Mouse (Mus musculus): ENCODE results near the gene Lrmda. TPM values are rescaled to one million over a fixed set of nuclear protein-coding genes. Genes with fewer than 3 reads are reported as not detected.

Lrmda gene
- 0.21 and 0.32 TPM in 2 replicates for polyA plus RNA-seq (2015; fragmentation: Nextera tagmentation; extraction: Ambion mirVana)

- peak; percentile 25 for DNase-seq (ENCODE audit: low spot score)
These were observed at the start of gene Lrmda for GRCm38 (mm10) chr14:22019252-22019948. TSS of gene Lrmda (plus strand) at chr14:22019712.

GRCm38 (mm10) chr14:21981462-21981861 is 38.0 kb upstream of the Lrmda start:
- peak; percentile 47 for DNase-seq (ENCODE audit: low spot score)

- no peak for DNase-seq (ENCODE audit: low spot score)
These were observed 37.4 kb upstream of the Lrmda start for GRCm38 (mm10) chr14:21982096-21982591.

- DNase-seq (ENCODE audit: low spot score): no peak
These were observed 36.8 kb upstream of the Lrmda start for GRCm38 (mm10) chr14:21982592-21983310.

GRCm38 (mm10) chr14:21983311-21983949 is 36.1 kb upstream of the Lrmda start:
- no peak for DNase-seq (ENCODE audit: low spot score)

- DNase-seq (ENCODE audit: low spot score): no peak
These were observed 35.4 kb upstream of the Lrmda start for GRCm38 (mm10) chr14:21983950-21984730.

GRCm38 (mm10) chr14:21984757-21985425 is 34.6 kb upstream of the Lrmda start:
- DNase-seq (ENCODE audit: low spot score): peak; percentile 7

- peak; percentile 17 for DNase-seq (ENCODE audit: low spot score)
These were observed 34.0 kb upstream of the Lrmda start for GRCm38 (mm10) chr14:21985426-21985931.

- peak; percentile 61 for DNase-seq (ENCODE audit: low spot score)
These were observed 33.4 kb upstream of the Lrmda start for GRCm38 (mm10) chr14:21985981-21986732.

GRCm38 (mm10) chr14:21986733-21987659 is 32.5 kb upstream of the Lrmda start:
- peak; percentile 19 for DNase-seq (ENCODE audit: low spot score)

- DNase-seq (ENCODE audit: low spot score): peak; percentile 43
These were observed 31.6 kb upstream of the Lrmda start for GRCm38 (mm10) chr14:21987660-21988576.

- no peak for DNase-seq (ENCODE audit: low spot score)
These were observed 30.8 kb upstream of the Lrmda start for GRCm38 (mm10) chr14:21988577-21989290.

- DNase-seq (ENCODE audit: low spot score): peak; percentile 6
These were observed 30.1 kb upstream of the Lrmda start, which contains the start of gene Zfp503 for GRCm38 (mm10) chr14:21989291-21989913. TSS of gene Zfp503 (minus strand) at chr14:21989601.

- no peak for DNase-seq (ENCODE audit: low spot score)
These were observed 29.0 kb upstream of the Lrmda start for GRCm38 (mm10) chr14:21990321-21991021.

GRCm38 (mm10) chr14:21991251-21991780 is 28.2 kb upstream of the Lrmda start:
- no peak for DNase-seq (ENCODE audit: low spot score)
